Mouse (Mus musculus) adrenal gland, postnatal 4 days (tissue): ENCODE data around the gene Cecr2. TPM values are rescaled to one million over a fixed set of nuclear protein-coding genes. Genes with fewer than 3 reads are reported as not detected.
A peak's percentile ranks its signal among the peaks of the same experiment; 100 is the strongest.
"Not testable (repeated sequence)": the region's sequence is repeated elsewhere in the genome, so short reads cannot be mapped to it uniquely, and the experiment has no call there.

ENCODE experiments used
- DNase-seq, 2 experiments: peaks; one replicate each; pipeline ENCODE4 v3.0.0; 2021 to 2022; ENCODE audit warnings: low spot score in 2 of 2, mixed read lengths in 2 of 2
- long read RNA-seq, 2 experiments: library from polyadenylated mRNA; stranded (forward); transcript quantifications; one replicate each; pipeline ENCODE4 v2.0.0; 2021
- total RNA-seq, 2 experiments: library from RNA; stranded (reverse); gene quantifications; 2 replicates each; pipeline ENCODE4 v1.2.3; 2021

The Cecr2 gene
- total RNA-seq: 10 to 100 TPM; 15.3 to 16.1 TPM
- long read RNA-seq, experiment 1, partial matches to known transcripts: 1 of 1 reads
- long read RNA-seq, experiment 1, other reads (novel, unspliced or antisense): 0 of 1 reads
- long read RNA-seq, experiment 2, partial matches to known transcripts: 2 of 5 reads
- long read RNA-seq, experiment 2, other reads (novel, unspliced or antisense): 3 of 5 reads

DNA sequence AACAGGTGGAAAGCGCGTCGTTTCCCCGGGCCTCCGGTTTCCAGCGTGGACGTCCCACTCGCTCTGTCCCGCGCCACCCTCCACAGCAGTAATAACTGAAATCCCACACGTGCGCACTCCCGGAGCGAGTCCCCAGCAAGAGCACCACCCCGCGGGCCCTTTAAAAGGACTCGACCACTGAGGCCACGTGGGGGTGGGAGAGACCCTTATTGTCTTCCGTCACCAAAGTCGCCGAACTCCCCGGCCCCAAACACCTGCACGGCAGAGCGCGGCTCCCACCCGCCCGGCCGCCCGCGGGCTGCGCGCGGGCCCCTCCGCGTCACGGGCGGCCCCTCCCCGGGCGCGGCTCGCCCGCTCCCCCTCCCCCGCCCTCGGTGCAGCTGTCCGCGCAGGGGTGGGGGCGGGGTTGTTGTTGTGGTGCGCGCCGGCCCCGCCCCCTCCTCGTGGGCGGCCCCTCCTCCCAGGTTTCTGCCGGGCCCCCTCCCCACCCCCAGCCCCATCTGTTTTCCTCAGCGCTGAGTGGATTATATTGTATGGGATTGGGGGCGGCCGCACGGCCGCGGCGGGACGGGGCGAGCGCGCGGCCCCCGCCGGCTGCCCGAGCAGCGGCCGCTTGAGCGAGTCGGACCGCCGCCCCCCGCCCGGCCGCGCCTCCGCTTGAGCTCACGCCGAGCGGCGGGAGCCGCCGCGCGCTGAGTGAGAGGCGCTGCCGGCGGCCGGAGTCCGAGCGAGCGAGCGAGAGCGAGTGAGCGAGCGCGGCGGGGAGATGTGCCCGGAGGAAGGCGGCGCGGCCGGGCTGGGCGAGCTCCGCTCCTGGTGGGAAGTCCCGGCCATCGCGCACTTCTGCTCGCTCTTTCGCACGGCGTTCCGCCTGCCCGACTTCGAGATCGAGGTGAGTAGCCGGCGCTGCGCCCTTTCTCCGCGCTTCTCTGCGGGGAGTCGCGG is at the start of gene Cecr2:
Cecr2 (plus strand) TSS at position 554 of the 945 bp plus-strand sequence.
- DNase-seq: peak; percentile 40 to 55

DNA sequence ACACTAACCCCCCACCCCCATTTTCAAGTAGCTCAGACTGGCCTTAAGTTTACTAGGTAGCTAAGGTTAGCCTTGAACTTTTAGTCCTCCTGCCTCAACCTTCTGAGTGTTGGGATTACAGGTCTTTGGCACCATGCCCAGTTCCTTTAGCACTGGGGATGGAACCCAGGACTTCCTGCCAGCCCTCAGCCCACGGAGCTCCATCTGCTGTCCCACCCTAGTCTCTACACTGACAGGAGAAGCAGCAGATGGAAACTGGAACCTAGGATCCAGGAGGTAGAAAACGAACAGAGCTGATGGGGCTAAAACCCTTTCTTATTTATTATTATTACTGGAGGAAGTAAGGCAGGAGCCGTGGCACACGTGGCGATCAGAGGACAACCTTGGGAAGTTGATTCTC is 48.6 kb upstream of the Cecr2 start:
- no peak for DNase-seq

- DNase-seq: no peak
Observed at GRCm38 (mm10) chr6:120618518-120619402, 47.4 kb upstream of the Cecr2 start.

GRCm38 (mm10) chr6:120620193-120620592 is 46.0 kb upstream of the Cecr2 start:
- DNase-seq: no peak

DNA sequence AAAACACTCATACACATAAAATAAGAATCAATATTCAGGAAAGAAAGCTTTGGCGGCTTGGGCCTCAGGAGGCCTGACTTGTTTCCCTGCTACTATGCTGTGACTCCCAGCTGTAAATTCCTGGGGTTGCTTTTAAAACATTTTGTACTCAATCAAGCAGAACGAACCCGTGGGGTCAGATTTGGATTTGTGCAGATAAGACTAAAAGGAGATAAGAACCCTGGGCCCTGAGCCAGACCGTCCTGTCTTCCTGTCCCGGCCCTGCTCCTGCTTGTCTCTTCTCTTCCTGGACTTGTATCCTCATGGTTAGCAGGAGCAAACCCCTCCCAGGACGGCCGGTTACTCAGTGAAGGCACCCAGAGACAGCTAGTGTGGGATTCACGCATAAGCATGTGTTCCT is 41.1 kb upstream of the Cecr2 start:
- peak in 1 of 2 experiments; percentile 6 for DNase-seq

DNA sequence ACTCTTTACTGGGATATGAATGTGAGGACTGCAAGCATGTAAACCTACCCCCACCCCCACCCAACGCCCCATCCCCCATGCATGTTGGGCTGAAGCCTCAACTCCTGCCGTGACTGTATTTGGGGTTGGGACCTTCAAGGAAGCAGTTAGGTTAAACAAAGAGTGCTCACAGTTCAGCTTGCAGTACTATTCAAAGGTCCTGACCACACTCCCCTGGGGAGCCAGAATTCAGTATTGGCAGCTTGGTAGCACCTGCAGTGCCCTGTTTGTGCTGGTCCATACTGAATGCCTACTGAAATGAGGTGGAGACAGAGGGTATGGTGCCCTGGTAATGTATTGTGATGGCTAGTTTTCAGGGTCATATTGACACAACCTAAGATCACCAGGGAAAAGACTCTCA is 39.1 kb upstream of the Cecr2 start:
- DNase-seq: no peak

DNA sequence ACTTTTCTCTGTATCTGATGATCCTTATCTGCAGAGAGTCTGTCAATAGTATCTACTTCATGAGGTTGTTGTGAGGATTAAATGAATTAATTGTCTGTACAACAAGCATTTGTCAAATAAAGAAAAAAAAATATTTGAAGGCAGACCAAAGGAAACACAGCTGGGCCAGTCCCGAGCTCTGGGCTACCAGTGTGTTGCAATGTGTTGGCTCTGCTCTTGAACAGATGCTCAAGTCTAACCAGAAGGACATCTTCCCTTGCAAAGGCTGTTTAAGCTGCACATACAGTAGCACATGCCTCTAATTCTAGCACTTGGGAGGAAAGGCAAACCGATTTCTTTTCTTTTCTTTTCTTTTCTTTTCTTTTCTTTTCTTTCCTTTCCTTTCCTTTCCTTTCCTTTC is 37.2 kb upstream of the Cecr2 start:
- no peak for DNase-seq

DNA sequence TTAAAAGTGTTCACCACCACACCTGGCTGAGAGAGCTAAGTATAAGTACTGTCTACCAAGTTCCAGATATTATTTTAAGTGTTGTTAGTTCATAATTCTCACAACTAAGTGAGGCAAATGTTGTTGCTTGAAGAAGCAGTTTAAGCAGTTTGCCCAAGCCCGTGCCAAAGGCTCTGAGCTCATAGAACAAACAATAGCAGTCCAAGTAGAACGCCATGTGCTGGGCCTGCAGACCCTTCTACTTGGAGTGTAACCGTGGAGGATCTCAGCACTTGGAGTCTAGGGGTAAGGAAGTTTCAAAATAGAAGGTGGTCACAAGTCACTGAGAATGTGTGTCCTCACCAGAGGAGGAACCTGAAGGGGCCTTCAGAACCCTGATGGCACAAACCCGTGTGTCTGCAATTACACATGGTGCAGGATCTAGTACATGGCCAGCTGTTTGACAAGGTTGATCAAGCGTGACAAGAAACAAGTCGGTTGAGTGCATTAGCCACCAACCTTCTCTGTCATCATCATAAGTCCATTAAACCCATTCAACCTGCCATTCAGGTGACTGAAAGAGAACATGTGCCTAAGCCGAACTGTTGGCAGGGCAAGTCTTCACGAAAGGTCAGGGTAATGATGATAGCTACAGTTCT is 30.7 kb upstream of the Cecr2 start:
- DNase-seq: no peak

GRCm38 (mm10) chr6:120639547-120639946 is 26.6 kb upstream of the Cecr2 start:
- no peak for DNase-seq

DNA sequence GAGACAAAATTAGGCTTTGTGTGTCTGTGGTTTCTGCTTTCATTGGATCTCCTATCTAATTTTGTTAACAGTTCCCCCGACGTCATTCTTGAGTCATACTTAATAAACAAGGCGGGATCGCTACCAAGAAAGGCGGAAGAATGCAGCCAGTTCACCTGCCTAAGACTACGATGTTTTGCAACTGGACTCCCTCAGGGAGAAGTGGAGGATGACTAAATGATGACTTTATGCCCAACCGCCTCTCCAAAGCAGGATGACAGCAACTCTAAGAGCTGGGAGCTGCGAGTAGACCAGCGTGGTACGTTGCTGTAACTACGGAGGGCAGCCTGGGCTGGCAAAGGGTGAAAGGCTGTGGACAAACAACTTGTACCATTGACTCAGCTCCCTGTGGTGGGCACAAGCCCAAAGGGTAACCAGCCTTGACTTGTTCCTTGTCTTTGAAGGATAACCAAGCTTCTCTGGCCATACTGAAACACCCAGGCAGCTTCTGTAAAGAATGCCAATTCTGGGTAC is 24.2 kb upstream of the Cecr2 start:
- DNase-seq: no peak

DNA sequence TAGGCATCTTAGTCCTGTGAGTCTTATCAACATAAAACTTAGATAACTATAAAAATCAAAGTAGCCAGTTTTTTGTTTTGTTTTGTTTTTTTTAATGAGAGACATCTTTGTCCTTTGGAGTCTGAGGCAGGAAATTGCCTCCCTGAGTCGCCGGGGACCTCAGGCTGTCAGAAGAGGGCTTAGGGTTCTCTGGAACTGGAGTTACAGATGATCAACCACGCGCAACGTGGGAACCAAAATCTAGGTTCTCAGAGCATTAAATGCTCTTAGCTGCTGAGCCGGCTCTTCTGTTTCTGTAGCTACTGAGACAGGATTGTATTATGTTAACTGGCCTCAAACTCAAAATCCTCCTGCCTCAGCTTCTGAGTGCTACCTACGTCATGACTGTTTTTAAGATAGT is 22.4 kb upstream of the Cecr2 start:
- DNase-seq: no peak

DNA sequence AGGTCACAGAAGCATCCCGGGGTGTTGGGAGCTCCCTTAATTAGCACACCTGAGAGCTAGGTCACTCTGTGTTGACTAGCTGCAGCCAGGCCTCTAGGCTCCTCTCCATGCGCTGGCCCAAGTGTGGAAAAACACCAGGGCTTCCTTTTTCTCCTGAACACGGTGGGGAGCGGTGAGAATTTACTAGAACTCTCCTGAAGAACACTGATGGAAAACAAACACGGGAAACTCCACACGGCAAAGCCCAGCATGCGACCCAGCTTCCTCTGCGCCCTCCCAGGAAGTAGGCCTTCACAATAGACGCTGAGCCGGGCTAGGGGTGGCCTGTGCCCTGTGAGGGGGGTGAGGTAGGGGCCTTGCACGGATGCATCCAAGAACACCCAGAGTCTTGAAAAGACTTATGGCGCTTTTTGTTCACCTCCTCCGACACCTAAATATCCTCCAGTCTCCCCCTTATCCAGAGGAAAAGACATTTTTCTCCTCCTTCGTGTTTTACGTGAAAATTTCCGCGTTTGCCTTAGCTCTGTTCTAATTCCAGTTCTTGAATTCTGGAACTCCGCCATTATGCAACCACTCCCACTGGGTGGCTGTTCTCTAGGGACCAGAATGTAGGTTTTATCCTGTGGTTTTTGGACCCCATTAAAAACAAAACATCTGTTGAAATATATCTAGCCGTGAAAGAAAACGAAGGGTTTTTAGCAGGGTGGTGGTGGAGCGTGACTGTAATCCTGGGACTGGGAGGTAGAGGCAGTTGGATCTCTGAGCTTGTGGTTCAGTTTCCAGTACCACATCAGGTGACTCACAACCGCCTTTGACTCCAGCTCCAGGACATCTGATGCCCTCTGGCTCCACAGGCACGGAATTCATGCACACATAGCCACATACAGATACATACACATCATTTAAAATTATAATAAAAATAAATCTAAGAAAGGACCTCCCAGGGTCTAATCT is 21.5 kb upstream of the Cecr2 start:
- no peak for DNase-seq

- DNase-seq: not testable (repeated sequence)
Observed at GRCm38 (mm10) chr6:120647246-120648028, 18.7 kb upstream of the Cecr2 start.

DNA sequence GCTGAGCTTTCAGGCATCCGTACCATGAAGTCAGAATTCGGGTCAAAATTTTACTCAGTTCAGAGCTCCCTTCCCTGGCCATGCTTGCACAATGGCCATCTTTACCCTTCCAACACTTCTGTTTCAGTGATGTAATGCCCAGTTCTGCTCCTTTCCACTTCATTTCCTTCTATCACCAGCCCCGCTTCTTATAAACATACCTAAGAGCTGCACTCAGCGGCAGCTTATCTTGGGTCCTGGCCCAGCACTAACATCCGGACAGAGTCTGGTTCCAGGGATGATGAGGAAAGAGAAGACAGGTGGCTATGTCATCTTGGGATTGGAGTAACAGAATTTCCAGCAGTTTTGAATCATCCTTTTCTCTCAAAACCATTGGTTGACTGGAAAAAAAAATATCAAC is 18.0 kb upstream of the Cecr2 start:
- DNase-seq: no peak

DNA sequence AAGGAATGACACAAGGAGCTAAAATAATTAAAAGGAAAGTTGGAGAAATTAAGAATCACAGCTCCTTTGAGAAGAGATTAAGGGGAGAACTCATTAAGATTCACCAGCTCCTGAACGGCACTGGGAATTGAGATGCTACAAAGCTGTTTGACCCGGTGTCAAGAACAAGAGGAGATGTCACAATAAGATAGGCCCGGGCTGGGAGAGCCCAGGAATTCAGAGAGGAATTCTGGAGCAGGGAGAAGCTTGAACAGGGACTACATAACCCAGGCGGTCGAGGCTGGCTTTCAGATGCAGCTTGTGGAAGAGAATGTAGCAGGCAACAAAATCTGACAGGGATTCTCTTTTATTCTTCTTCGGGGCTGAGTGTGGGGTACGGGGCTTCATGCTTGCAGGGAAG is 13.5 kb upstream of the Cecr2 start:
- DNase-seq: no peak

GRCm38 (mm10) chr6:120655702-120656101 is 10.5 kb upstream of the Cecr2 start:
- DNase-seq: no peak

DNA sequence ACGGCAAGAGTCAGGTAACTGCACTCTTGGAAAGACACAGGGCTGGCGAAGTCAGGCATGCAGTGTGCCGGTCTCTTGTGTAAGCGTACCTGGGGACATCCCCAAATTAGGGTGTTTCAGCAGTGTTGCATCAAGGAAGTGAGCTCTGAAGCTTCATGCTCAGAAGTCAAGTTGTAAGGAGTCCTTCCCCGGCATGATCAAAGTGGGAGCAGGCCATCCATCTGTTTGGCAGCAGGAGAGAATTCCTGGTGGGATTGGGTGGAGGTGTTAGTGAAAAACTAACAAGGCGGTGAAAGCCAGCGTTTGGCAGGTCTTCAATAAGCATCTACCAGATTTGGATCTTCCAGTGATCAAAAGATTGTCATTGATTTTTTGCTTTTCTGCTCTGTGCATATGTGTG is 7.3 kb upstream of the Cecr2 start:
- DNase-seq: no peak

- peak; percentile 25 to 39 for DNase-seq
Observed at GRCm38 (mm10) chr6:120665415-120665815, 754 bp upstream of the Cecr2 start.
